Mouse (Mus musculus) T-helper 2 cell (primary cell): ENCODE measurements around the gene Ppme1.

Source experiments
- in situ Hi-C: fragments of 300-600 bp; cut with MboI, MseI; formaldehyde crosslinking; loops from one replicate; pipeline ENCODE4 v1.15.1; 2025; ENCODE audit warnings: high pct_unique_total_duplicates

Gene Ppme1

GRCm38 (mm10) chr7:100279803-100280202 is 92.3 kb downstream of the Ppme1 start:
- in situ Hi-C loops: loop anchor here (5.0 kb wide), 1 partner anchor 47 kb away; no protein-coding TSS in a partner anchor
